Mouse (Mus musculus): ENCODE measurements around the gene Ltb. TPM values are rescaled to one million over a fixed set of nuclear protein-coding genes. Genes with fewer than 3 reads are reported as not detected.
A peak's percentile ranks its signal among the peaks of the same experiment; 100 is the strongest.

Ltb gene
- polyA plus RNA-seq, 1 experiment: not detected

- Histone ChIP-seq H3K27ac (ENCODE audit: insufficient read depth, low read depth, low read length) (no peak overlapping the region), H3K4me3 (ENCODE audit: insufficient read depth, low read length) (no peak overlapping the region), H3K4me1 (ENCODE audit: control insufficient read depth, insufficient read depth, low read length) (no peaks in the 10 kb centered on the region)
- TF ChIP-seq CTCF (IDR thresholded peaks at IDR 0.05; ENCODE audit: low read depth, low read length): no peak
- TF ChIP-seq POLR2A (IDR thresholded peaks at IDR 0.05; ENCODE audit: borderline replicate concordance, low read depth, low read length): no peak
Measured at GRCm38 (mm10) chr17:35156461-35157200, 37.6 kb upstream of the Ltb start.

- H3K4me3 ChIP-seq (ENCODE audit: insufficient read depth, low read length): no peak overlapping the region
- peaks cover 3% of the 10 kb centered on the region; the same call in 1 of the 2 replicates for H3K4me1 ChIP-seq (ENCODE audit: control insufficient read depth, insufficient read depth, low read length)
- H3K27ac ChIP-seq (ENCODE audit: insufficient read depth, low read depth, low read length): no peak overlapping the region
- TF ChIP-seq POLR2A (IDR thresholded peaks at IDR 0.05; ENCODE audit: borderline replicate concordance, low read depth, low read length) (no peak), CTCF (IDR thresholded peaks at IDR 0.05; ENCODE audit: low read depth, low read length) (no peak)
Measured at GRCm38 (mm10) chr17:35157254-35157653, 37.0 kb upstream of the Ltb start.

GRCm38 (mm10) chr17:35157661-35158175 is 36.5 kb upstream of the Ltb start:
- H3K27ac ChIP-seq (ENCODE audit: insufficient read depth, low read depth, low read length): no peak overlapping the region
- peaks cover 3% of the 10 kb centered on the region; the same call in 1 of the 2 replicates for H3K4me1 ChIP-seq (ENCODE audit: control insufficient read depth, insufficient read depth, low read length)
- TF ChIP-seq POLR2A (IDR thresholded peaks at IDR 0.05; ENCODE audit: borderline replicate concordance, low read depth, low read length): no peak
- TF ChIP-seq CTCF (IDR thresholded peaks at IDR 0.05; ENCODE audit: low read depth, low read length): no peak
- H3K4me3 ChIP-seq (ENCODE audit: insufficient read depth, low read length): no peak overlapping the region

DNA sequence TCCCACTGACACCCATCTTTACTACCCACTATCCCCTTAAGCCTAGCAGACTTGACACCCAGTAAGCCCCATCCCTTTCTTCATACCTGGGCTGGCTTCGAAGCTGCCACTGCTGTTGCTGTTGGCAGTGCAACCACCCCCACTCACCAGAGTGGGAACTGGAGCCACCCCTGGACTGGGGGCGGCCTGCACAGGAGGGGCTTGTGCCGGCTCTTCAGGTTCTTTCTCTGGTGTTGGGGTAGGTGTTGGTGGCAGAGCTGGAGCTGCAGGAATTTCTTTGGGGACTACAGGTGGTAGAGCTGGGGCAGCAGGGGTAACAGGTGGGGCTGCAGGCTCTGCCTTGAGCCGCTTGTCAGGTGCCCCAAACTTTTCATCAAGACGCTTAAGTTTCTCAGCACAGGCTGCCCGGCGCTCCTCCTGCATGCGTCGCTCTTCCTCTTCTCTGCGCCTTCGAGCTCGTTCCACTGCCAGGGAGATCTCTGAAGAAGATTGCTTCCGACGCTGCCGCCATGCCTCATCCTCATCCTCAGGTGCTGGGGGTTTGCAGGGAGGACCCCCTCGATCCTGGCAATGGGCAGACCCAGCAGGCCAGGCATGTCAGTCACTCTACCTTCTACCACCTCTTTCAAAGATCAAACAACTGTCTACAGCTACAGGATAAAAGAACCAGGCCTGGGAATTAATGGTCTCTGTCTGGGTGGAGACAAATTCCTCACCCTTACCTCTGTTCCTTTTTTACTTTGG is 35.2 kb upstream of the Ltb start:
- Histone ChIP-seq H3K4me1 (ENCODE audit: control insufficient read depth, insufficient read depth, low read length) (peaks cover 7% of the 10 kb centered on the region; the same call in 1 of the 2 replicates), H3K27ac (ENCODE audit: insufficient read depth, low read depth, low read length) (no peak overlapping the region), H3K4me3 (ENCODE audit: insufficient read depth, low read length) (no peak overlapping the region)
- TF ChIP-seq POLR2A (IDR thresholded peaks at IDR 0.05; ENCODE audit: borderline replicate concordance, low read depth, low read length): no peak
- no peak for TF ChIP-seq CTCF (IDR thresholded peaks at IDR 0.05; ENCODE audit: low read depth, low read length)

GRCm38 (mm10) chr17:35159638-35160037 is 34.6 kb upstream of the Ltb start:
- no peak overlapping the region for H3K27ac ChIP-seq (ENCODE audit: insufficient read depth, low read depth, low read length)
- H3K4me1 ChIP-seq (ENCODE audit: control insufficient read depth, insufficient read depth, low read length): peaks cover 7% of the 10 kb centered on the region; the same call in 1 of the 2 replicates
- TF ChIP-seq CTCF (IDR thresholded peaks at IDR 0.05; ENCODE audit: low read depth, low read length) (no peak), POLR2A (IDR thresholded peaks at IDR 0.05; ENCODE audit: borderline replicate concordance, low read depth, low read length) (no peak)
- H3K4me3 ChIP-seq (ENCODE audit: insufficient read depth, low read length): no peak overlapping the region

GRCm38 (mm10) chr17:35161421-35161820 is 32.8 kb upstream of the Ltb start:
- no peak overlapping the region for H3K27ac ChIP-seq (ENCODE audit: insufficient read depth, low read depth, low read length)

DNA sequence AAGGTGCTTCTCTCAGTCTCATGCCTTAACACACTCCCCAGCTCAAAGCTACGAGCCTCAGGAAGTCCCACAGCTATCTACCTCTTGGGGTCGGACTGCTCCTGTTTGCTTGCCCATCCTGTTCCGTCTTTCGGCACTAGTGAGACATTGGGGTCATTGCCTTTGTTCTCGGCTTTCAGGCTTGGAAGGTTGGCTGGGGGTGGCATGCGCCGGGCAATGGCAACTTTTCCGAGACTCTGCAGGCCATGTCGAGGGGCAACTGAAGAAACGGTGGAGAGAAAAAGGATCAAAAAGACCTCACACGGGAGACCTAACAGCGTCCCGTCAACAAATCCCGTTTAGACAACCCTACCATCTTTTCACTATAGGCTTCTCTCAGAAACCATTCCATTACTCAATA is 32.1 kb upstream of the Ltb start:
- H3K27ac ChIP-seq (ENCODE audit: insufficient read depth, low read depth, low read length): no peak overlapping the region
- TF ChIP-seq CTCF (IDR thresholded peaks at IDR 0.05; ENCODE audit: low read depth, low read length): no peak
- no peak for TF ChIP-seq POLR2A (IDR thresholded peaks at IDR 0.05; ENCODE audit: borderline replicate concordance, low read depth, low read length)
- H3K4me1 ChIP-seq (ENCODE audit: control insufficient read depth, insufficient read depth, low read length): peaks cover 16% of the 10 kb centered on the region
- H3K4me3 ChIP-seq (ENCODE audit: insufficient read depth, low read length): no peak overlapping the region

More at GRCm38 (mm10) chr17:35161421-35161820, 32.8 kb upstream of the Ltb start:
- TF ChIP-seq POLR2A (IDR thresholded peaks at IDR 0.05; ENCODE audit: borderline replicate concordance, low read depth, low read length) (no peak), CTCF (IDR thresholded peaks at IDR 0.05; ENCODE audit: low read depth, low read length) (no peak)
- Histone ChIP-seq H3K4me3 (ENCODE audit: insufficient read depth, low read length) (no peak overlapping the region), H3K4me1 (ENCODE audit: control insufficient read depth, insufficient read depth, low read length) (peaks cover 14% of the 10 kb centered on the region)

GRCm38 (mm10) chr17:35162730-35163129 is 31.5 kb upstream of the Ltb start:
- Histone ChIP-seq H3K27ac (ENCODE audit: insufficient read depth, low read depth, low read length) (no peak overlapping the region), H3K4me1 (ENCODE audit: control insufficient read depth, insufficient read depth, low read length) (peaks cover 16% of the 10 kb centered on the region), H3K4me3 (ENCODE audit: insufficient read depth, low read length) (peak overlapping the region; percentile 77)
- TF ChIP-seq CTCF (IDR thresholded peaks at IDR 0.05; ENCODE audit: low read depth, low read length) (no peak), POLR2A (IDR thresholded peaks at IDR 0.05; ENCODE audit: borderline replicate concordance, low read depth, low read length) (no peak)

DNA sequence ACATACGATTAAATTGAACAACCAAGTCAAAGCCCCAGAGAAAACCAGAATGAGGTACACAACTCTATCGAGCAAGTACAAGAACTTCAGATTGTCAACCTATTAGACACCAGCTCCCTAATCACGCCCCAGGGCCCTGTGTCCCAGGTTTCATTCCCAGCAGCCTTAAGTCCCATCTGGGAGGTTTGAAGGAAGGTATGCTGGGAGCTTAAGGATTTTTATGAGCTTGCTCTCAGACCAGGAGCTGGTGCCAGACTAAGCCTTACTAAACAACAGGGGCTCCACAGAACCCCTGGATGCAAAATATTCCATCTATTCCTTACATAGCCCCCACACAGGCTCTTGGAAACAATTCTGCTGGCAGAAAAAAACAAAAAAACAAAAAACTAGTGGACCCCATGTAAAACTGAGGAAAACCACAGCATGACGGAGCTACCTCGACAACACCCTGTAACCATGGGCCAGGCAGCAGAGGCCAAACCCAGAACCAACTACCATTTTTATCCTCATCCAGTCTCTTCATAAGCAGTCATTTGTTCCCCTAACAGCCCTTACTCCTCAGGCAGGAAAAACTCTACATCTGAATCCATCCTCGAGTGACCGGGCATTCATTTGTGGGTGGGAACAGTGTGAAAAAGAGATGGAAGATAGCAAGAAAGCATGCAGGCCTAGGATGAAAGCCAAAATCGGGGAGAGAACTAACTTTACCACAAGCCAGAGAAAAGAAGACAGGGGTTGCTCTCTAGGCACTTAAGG is 30.7 kb upstream of the Ltb start:
- Histone ChIP-seq H3K4me3 (ENCODE audit: insufficient read depth, low read length) (peak overlapping the region; percentile 77), H3K27ac (ENCODE audit: insufficient read depth, low read depth, low read length) (peak overlapping the region; percentile 87), H3K4me1 (ENCODE audit: control insufficient read depth, insufficient read depth, low read length) (peaks cover 16% of the 10 kb centered on the region)
- TF ChIP-seq POLR2A (IDR thresholded peaks at IDR 0.05; ENCODE audit: borderline replicate concordance, low read depth, low read length) (no peak), CTCF (IDR thresholded peaks at IDR 0.05; ENCODE audit: low read depth, low read length) (no peak)
